In the genomic region with DNA sequence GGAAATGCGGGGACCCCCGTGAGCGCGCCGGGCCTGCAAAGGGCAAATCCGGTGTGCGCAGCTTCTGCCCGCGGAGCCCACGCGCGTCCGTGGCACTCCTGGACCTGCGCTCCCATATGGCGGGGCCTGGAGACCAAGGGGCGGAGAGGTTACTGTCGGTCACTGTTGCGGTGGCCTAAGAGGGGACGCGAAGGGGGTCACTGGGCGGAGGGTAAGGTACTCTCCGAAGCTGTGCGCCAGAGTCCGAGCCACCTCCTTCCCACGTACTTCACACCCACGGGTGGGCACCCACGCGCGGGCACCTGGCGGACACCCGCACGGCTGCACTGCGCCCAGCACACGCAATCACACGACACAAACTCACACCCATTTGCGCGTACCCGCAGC, we compare ENCODE assay signal across 8 mouse cellular contexts. TPM values are rescaled to one million over a fixed set of nuclear protein-coding genes. Genes with fewer than 3 reads are reported as not detected.
DNase-seq lines count a peak whose midpoint lies in the region; ATAC-seq and TF ChIP-seq lines count a peak whose summit lies in the region.

No protein-coding gene starts in this region.

- H3K4me1 ChIP-seq in limb, embryonic 10.5 days = peaks cover 30% of the 10 kb centered on the region
- H3K4me1 ChIP-seq in neural tube, embryonic 11.5 days (ENCODE audit: control insufficient read depth, insufficient read depth, low read length) = peaks cover 5% of the 10 kb centered on the region; the same call in 1 of the 2 replicates

- under 1% methylated on average over 38 of the region's 38 CpGs for WGBS in limb, embryonic 10.5 days
- under 1% methylated on average over 33 of the region's 38 CpGs for WGBS in neural tube, embryonic 11.5 days

- peak; percentile 17; the same call in 1 of the 2 replicates for ATAC-seq in granulocyte monocyte progenitor cell, adult 5-6 weeks (replicated peaks; ENCODE audit: poor library complexity, severe bottlenecking)
- ATAC-seq in neural tube, embryonic 11.5 days (ENCODE audit: insufficient read depth, low FRiP score, low TSS enrichment) = peak; percentile 38
- ATAC-seq in monocyte, adult 5-6 weeks (replicated peaks; ENCODE audit: insufficient number of reproducible peaks, low FRiP score, low TSS enrichment, poor library complexity, severe bottlenecking) = no peak

- TF ChIP-seq CTCF in left cerebral cortex, adult 2 months (IDR thresholded peaks at IDR 0.05) = no peak; the same call in none of the 2 replicates

- H3K9ac ChIP-seq in neural tube, embryonic 11.5 days (ENCODE audit: low read length) = peak overlapping the region; percentile 49

- H3K9me3 ChIP-seq in limb, embryonic 10.5 days (replicated peaks) = no peaks in the 10 kb centered on the region
- H3K9me3 ChIP-seq in neural tube, embryonic 11.5 days (ENCODE audit: control insufficient read depth, low read length) = no peaks in the 10 kb centered on the region

- H3K36me3 ChIP-seq in limb, embryonic 10.5 days = peaks cover 13% of the 10 kb centered on the region; the same call in 1 of the 2 replicates
- H3K36me3 ChIP-seq in neural tube, embryonic 11.5 days (ENCODE audit: control insufficient read depth, insufficient read depth, low read length) = no peaks in the 10 kb centered on the region

- intact Hi-C loops in left cerebral cortex, adult 2 months (cut with DNase I) = loop anchor here (1.0 to 2.0 kb wide), 3 partner anchors 8 to 72 kb away; no protein-coding TSS in a partner anchor

- peak; percentile 50 to 62 for DNase-seq in left cerebral cortex, adult 2 months (ENCODE audit: extremely low spot score in 1 of 2, low spot score in 2 of 2)
- DNase-seq in left cerebral cortex, adult 9 months (ENCODE audit: low spot score in 2 of 2) = no peak
- DNase-seq in cerebellum, postnatal 14 days = peak; percentile 46 to 47
- no peak for DNase-seq in limb, embryonic 10.5 days (ENCODE audit: low spot score)
- peak; percentile 29 for DNase-seq in neural tube, embryonic 11.5 days (ENCODE audit: low spot score)
- DNase-seq in urinary bladder, postnatal 36 days (ENCODE audit: low spot score in 2 of 2) = no peak

- peak overlapping the region; percentile 100 for H3K4me2 ChIP-seq in neural tube, embryonic 11.5 days (ENCODE audit: low read depth)

- peak overlapping the region; percentile 96 for H3K27ac ChIP-seq in left cerebral cortex, adult 2 months
- H3K27ac ChIP-seq in limb, embryonic 10.5 days = peak overlapping the region; percentile 84
- no peak overlapping the region for H3K27ac ChIP-seq in neural tube, embryonic 11.5 days (ENCODE audit: low read depth, low read length)

- H3K27me3 ChIP-seq in limb, embryonic 10.5 days (ENCODE audit: low read depth, poor library complexity, severe bottlenecking) = peaks cover 34% of the 10 kb centered on the region
- peaks cover 9% of the 10 kb centered on the region for H3K27me3 ChIP-seq in neural tube, embryonic 11.5 days (ENCODE audit: control insufficient read depth, insufficient read depth, low read length)

- H3K4me3 ChIP-seq in left cerebral cortex, adult 2 months = peak overlapping the region; percentile 75
- peak overlapping the region; percentile 69 for H3K4me3 ChIP-seq in limb, embryonic 10.5 days
- peak overlapping the region; percentile 60 for H3K4me3 ChIP-seq in neural tube, embryonic 11.5 days (ENCODE audit: low read depth, low read length)

RNA-seq across cellular contexts. Expression of gene Klf15, which starts 0.5 kb away (rescaled TPM):
- total RNA-seq in left cerebral cortex, adult 2 months (2021) = 10 to 100 TPM; 29.0 to 34.4 TPM
- total RNA-seq in granulocyte monocyte progenitor cell, adult 5-6 weeks (2014; fragmentation: Nextera tagmentation) = not detected in 2 replicates
- total RNA-seq in granulocyte monocyte progenitor cell, adult 5-6 weeks (2017) = not detected in 2 replicates
- 4.3 and 7.5 TPM in 2 replicates for polyA plus RNA-seq in limb, embryonic 10.5 days (2016; fragmentation: Nextera tagmentation; extraction: Ambion mirVana)
- 3.1 and 3.2 TPM in 2 replicates for polyA plus RNA-seq in neural tube, embryonic 11.5 days (2014; fragmentation: Nextera tagmentation; extraction: Ambion mirVana)
- total RNA-seq in monocyte, adult 5-6 weeks (2017) = not detected in 3 replicates

RNA-seq across cellular contexts. Expression of gene Aldh1l1, which starts 23.4 kb away (rescaled TPM):
- 10 to 100 TPM; 62.6 to 66.0 TPM for total RNA-seq in left cerebral cortex, adult 2 months (2021)
- total RNA-seq in granulocyte monocyte progenitor cell, adult 5-6 weeks (2014; fragmentation: Nextera tagmentation) = 4.0 and 9.5 TPM in 2 replicates
- total RNA-seq in granulocyte monocyte progenitor cell, adult 5-6 weeks (2017) = 2.6 and 2.8 TPM in 2 replicates
- 1.6 and 1.7 TPM in 2 replicates for polyA plus RNA-seq in limb, embryonic 10.5 days (2016; fragmentation: Nextera tagmentation; extraction: Ambion mirVana)
- polyA plus RNA-seq in neural tube, embryonic 11.5 days (2014; fragmentation: Nextera tagmentation; extraction: Ambion mirVana) = 0.97 and 2.7 TPM in 2 replicates
- 0.68 to 2.9 TPM in 2 of 3 replicates, not detected in the other for total RNA-seq in monocyte, adult 5-6 weeks (2017)

RNA-seq across cellular contexts. Expression of gene Cfap100, which starts 34.2 kb away (rescaled TPM):
- 1 to 10 TPM; 4.5 to 6.5 TPM for total RNA-seq in left cerebral cortex, adult 2 months (2021)
- total RNA-seq in granulocyte monocyte progenitor cell, adult 5-6 weeks (2014; fragmentation: Nextera tagmentation) = not detected in 2 replicates
- total RNA-seq in granulocyte monocyte progenitor cell, adult 5-6 weeks (2017) = not detected in 2 replicates
- 0.30 and 0.64 TPM in 2 replicates for polyA plus RNA-seq in limb, embryonic 10.5 days (2016; fragmentation: Nextera tagmentation; extraction: Ambion mirVana)
- 0.96 and 1.2 TPM in 2 replicates for polyA plus RNA-seq in neural tube, embryonic 11.5 days (2014; fragmentation: Nextera tagmentation; extraction: Ambion mirVana)
- not detected in 3 replicates for total RNA-seq in monocyte, adult 5-6 weeks (2017)

Comparison
In these comparisons a context has a peak if more than half of its experiments do, and no peak if none do; other contexts are left out.
1. DNase-seq: peak in left cerebral cortex, adult 2 months (2 of 2), cerebellum, postnatal 14 days (2 of 2) and neural tube, embryonic 11.5 days (single experiment); none in left cerebral cortex, adult 9 months (0 of 2), limb, embryonic 10.5 days (single experiment) and urinary bladder, postnatal 36 days (0 of 2).
2. RNA of gene Klf15, which starts 0.5 kb away (total RNA-seq): 29.0 to 34.4 TPM in left cerebral cortex, adult 2 months; not detected in granulocyte monocyte progenitor cell, adult 5-6 weeks and not detected in monocyte, adult 5-6 weeks; every median in the first group is over 10 times any median in the second.
3. RNA of gene Aldh1l1, which starts 23.4 kb away (total RNA-seq): 62.6 to 66.0 TPM in left cerebral cortex, adult 2 months; 2.6 to 9.5 TPM in granulocyte monocyte progenitor cell, adult 5-6 weeks and 0.68 to 2.9 TPM in monocyte, adult 5-6 weeks; every median in the first group is over 4 times any median in the second.
4. Peak in every context shown above with its lines, with median percentiles within 50 percentile points of each other: H3K4me3 ChIP-seq.